Mouse (Mus musculus) megakaryocyte, adult 5-6 weeks (primary cell): ENCODE results near the gene Hdac7. TPM values are rescaled to one million over a fixed set of nuclear protein-coding genes. Genes with fewer than 3 reads are reported as not detected.

ENCODE experiments used
- ATAC-seq: 2 replicates; pipeline ENCODE4 v1.8.0; 2016; ENCODE audit warnings: mild to moderate bottlenecking, inconsistent platforms; ENCODE audit not compliant: poor library complexity, severe bottlenecking
- total RNA-seq, 2 experiments: library from RNA; stranded (forward) in 1 of 2; stranded (reverse) in 1 of 2; fragments of 153-499, 151-499 nt in 1 of 2; fragments of 221-1000, 200-1000 nt in 1 of 2; gene quantifications; 2 replicates each; pipeline versions ENCODE4 v1.2.3 to v1.2.4; 2015 to 2017

Hdac7 gene
- total RNA-seq, 2 experiments from 2014 or later = 5.7 to 15.6 TPM

GRCm38 (mm10) chr15:97821321-97821982 is 22.9 kb downstream of the Hdac7 start:
- ATAC-seq = peak; percentile 36

GRCm38 (mm10) chr15:97819937-97820336 is 24.4 kb downstream of the Hdac7 start:
- no peak for ATAC-seq

GRCm38 (mm10) chr15:97816199-97816994 is 27.9 kb downstream of the Hdac7 start:
- peak; percentile 51 for ATAC-seq

- no peak for ATAC-seq
These were observed 29.0 kb downstream of the Hdac7 start for GRCm38 (mm10) chr15:97815254-97815653.

GRCm38 (mm10) chr15:97814703-97815102 is 29.6 kb downstream of the Hdac7 start:
- ATAC-seq = no peak

- no peak for ATAC-seq
These were observed 30.7 kb downstream of the Hdac7 start for GRCm38 (mm10) chr15:97813452-97814204.

- ATAC-seq = no peak
These were observed 31.4 kb downstream of the Hdac7 start for GRCm38 (mm10) chr15:97812875-97813274.

- no peak for ATAC-seq
These were observed 32.2 kb downstream of the Hdac7 start for GRCm38 (mm10) chr15:97812126-97812525.

- ATAC-seq = no peak
These were observed 33.0 kb downstream of the Hdac7 start for GRCm38 (mm10) chr15:97811307-97811706.

- no peak for ATAC-seq
These were observed 33.9 kb downstream of the Hdac7 start for GRCm38 (mm10) chr15:97810399-97810798.

- peak; percentile 45; the same call in 1 of the 2 replicates for ATAC-seq
These were observed 34.4 kb downstream of the Hdac7 start for GRCm38 (mm10) chr15:97809942-97810341.

GRCm38 (mm10) chr15:97809206-97809605 is 35.1 kb downstream of the Hdac7 start:
- ATAC-seq = no peak

- no peak for ATAC-seq
These were observed 35.8 kb downstream of the Hdac7 start for GRCm38 (mm10) chr15:97808532-97808931.

- ATAC-seq = no peak
These were observed 36.4 kb downstream of the Hdac7 start for GRCm38 (mm10) chr15:97807867-97808266.

- no peak for ATAC-seq
These were observed 41.7 kb downstream of the Hdac7 start for GRCm38 (mm10) chr15:97802575-97802974.

- no peak for ATAC-seq
These were observed 42.5 kb downstream of the Hdac7 start for GRCm38 (mm10) chr15:97801811-97802210.

GRCm38 (mm10) chr15:97800853-97801252 is 43.4 kb downstream of the Hdac7 start:
- ATAC-seq = no peak

- ATAC-seq = no peak
These were observed 44.9 kb downstream of the Hdac7 start for GRCm38 (mm10) chr15:97799446-97799845.

GRCm38 (mm10) chr15:97798134-97798533 is 46.2 kb downstream of the Hdac7 start:
- ATAC-seq = no peak

GRCm38 (mm10) chr15:97796674-97797310 is 47.5 kb downstream of the Hdac7 start:
- ATAC-seq = no peak
